Mouse (Mus musculus) CH12.LX (cell line): Measurements from ENCODE around the gene Wdr90. TPM values are rescaled to one million over a fixed set of nuclear protein-coding genes. Genes with fewer than 3 reads are reported as not detected.

Source experiments
- DNase-seq: peaks from one replicate; pipeline ENCODE4 v3.0.0-alpha.2; 2013; ENCODE audit errors: extremely low read depth
- H3K27ac ChIP-seq: 2 replicates; pipeline ENCODE4 v1.5.1; 2012; ENCODE audit warnings: low read depth, mild to moderate bottlenecking, control low read depth, moderate library complexity; ENCODE audit not compliant: insufficient read depth
- H3K27me3 ChIP-seq: replicated peaks from 2 replicates; pipeline ENCODE3; 2012; ENCODE audit warnings: inconsistent platforms
- H3K36me3 ChIP-seq, 2 experiments: replicated peaks in 1 of 2; 2 replicates each; pipeline versions ENCODE3 to v1.6.1; 2012; ENCODE audit warnings: inconsistent platforms in 1 of 2, low read length in 1 of 2, mild to moderate bottlenecking in 1 of 2, mixed read lengths in 1 of 2, moderate library complexity in 1 of 2; ENCODE audit not compliant: control insufficient read depth in 1 of 2, insufficient read depth in 1 of 2
- H3K4me1 ChIP-seq, 2 experiments: 2 replicates each; pipeline ENCODE4 v1.6.1; 2012; ENCODE audit warnings: inconsistent platforms in 1 of 2, moderate library complexity in 1 of 2; ENCODE audit not compliant: insufficient read depth in 2 of 2, control insufficient read depth in 1 of 2
- H3K4me2 ChIP-seq: 2 replicates; pipeline ENCODE4 v1.6.1; 2012; ENCODE audit warnings: low read depth, mild to moderate bottlenecking, control low read depth; ENCODE audit not compliant: poor library complexity, insufficient read depth, severe bottlenecking
- H3K4me3 ChIP-seq, 3 experiments: fragments of 150-350 bp in 1 of 3; sonication (generic) in 1 of 3; replicated peaks in 1 of 3; 2 replicates each; pipeline versions ENCODE3 to v1.5.1; 2011 to 2012; ENCODE audit warnings: low read depth in 2 of 3, low read length in 2 of 3, mild to moderate bottlenecking in 2 of 3, moderate library complexity in 2 of 3, control low read depth in 1 of 3, improper control_type of control experiment in 1 of 3, inconsistent platforms in 1 of 3, mixed read lengths in 1 of 3; ENCODE audit not compliant: poor library complexity in 1 of 3
- H3K79me2 ChIP-seq: replicated peaks from 2 replicates; pipeline ENCODE4 v1.6.1; 2012; ENCODE audit warnings: mild to moderate bottlenecking, moderate library complexity; ENCODE audit not compliant: control insufficient read depth, poor library complexity, insufficient read depth, severe bottlenecking; ENCODE audit errors: extremely low read depth
- H3K9ac ChIP-seq: 2 replicates; pipeline ENCODE4 v1.6.1; 2012; ENCODE audit warnings: low read depth, mild to moderate bottlenecking, control low read depth, moderate library complexity; ENCODE audit not compliant: insufficient read depth
- H3K9me3 ChIP-seq: replicated peaks from 2 replicates; pipeline ENCODE3; 2012; ENCODE audit warnings: low read length, inconsistent platforms, mixed read lengths
- BHLHE40 ChIP-seq: IDR thresholded peaks from 2 replicates; pipeline ENCODE4 v1.6.1; 2011; ENCODE audit warnings: mild to moderate bottlenecking, low read depth, low read length, improper control_type of control experiment
- CHD1 ChIP-seq: IDR thresholded peaks from 2 replicates; pipeline ENCODE4 v1.6.1; 2012; ENCODE audit warnings: low read depth, low read length, improper control_type of control experiment, inconsistent platforms
- CHD2 ChIP-seq: IDR thresholded peaks from 2 replicates; pipeline ENCODE4 v1.6.1; 2011; ENCODE audit warnings: low read length, improper control_type of control experiment
- CTCF ChIP-seq, 2 experiments: IDR thresholded peaks in 1 of 2; conservative IDR thresholded peaks in 1 of 2; 2 replicates each; pipeline ENCODE4 v1.5.1; 2011 to 2012; ENCODE audit warnings: low read depth in 2 of 2, low read length in 2 of 2, improper control_type of control experiment in 1 of 2, inconsistent platforms in 1 of 2, mild to moderate bottlenecking in 1 of 2, moderate library complexity in 1 of 2
- ELF1 ChIP-seq: IDR thresholded peaks from 2 replicates; pipeline ENCODE4 v1.6.1; 2014; ENCODE audit warnings: low read depth, mild to moderate bottlenecking, inconsistent platforms, low read length, improper control_type of control experiment
- ETS1 ChIP-seq: conservative IDR thresholded peaks from 2 replicates; pipeline ENCODE4 v1.6.1; 2012; ENCODE audit warnings: low read depth, mild to moderate bottlenecking, inconsistent platforms, low read length, improper control_type of control experiment, moderate library complexity
- GABPA ChIP-seq: IDR thresholded peaks from 2 replicates; pipeline ENCODE4 v1.6.1; 2012; ENCODE audit warnings: low read depth, low read length, improper control_type of control experiment, inconsistent platforms; ENCODE audit not compliant: insufficient replicate concordance
- HCFC1 ChIP-seq: IDR thresholded peaks from 2 replicates; pipeline ENCODE4 v1.6.1; 2012; ENCODE audit warnings: low read depth, mild to moderate bottlenecking, inconsistent platforms, low read length, improper control_type of control experiment
- IRF4 ChIP-seq: IDR thresholded peaks from 2 replicates; pipeline ENCODE4 v1.6.1; 2014; ENCODE audit warnings: low read depth, mild to moderate bottlenecking, inconsistent platforms, low read length, improper control_type of control experiment
- JUN ChIP-seq: IDR thresholded peaks from 2 replicates; pipeline ENCODE4 v1.6.1; 2011; ENCODE audit warnings: low read depth, mild to moderate bottlenecking, low read length, improper control_type of control experiment, moderate library complexity; ENCODE audit not compliant: insufficient read depth
- JUND ChIP-seq: conservative IDR thresholded peaks from 2 replicates; pipeline ENCODE4 v1.6.1; 2011; ENCODE audit warnings: low read depth, low read length, improper control_type of control experiment
- KAT2A ChIP-seq: IDR thresholded peaks from 2 replicates; pipeline ENCODE4 v1.6.1; 2012; ENCODE audit warnings: low read length, improper control_type of control experiment, inconsistent platforms; ENCODE audit not compliant: insufficient replicate concordance
- MAFK ChIP-seq: IDR thresholded peaks from 2 replicates; pipeline ENCODE4 v1.6.1; 2011; ENCODE audit warnings: low read length, improper control_type of control experiment; ENCODE audit not compliant: insufficient replicate concordance
- MAX ChIP-seq: IDR thresholded peaks from 2 replicates; pipeline ENCODE4 v1.6.1; 2011; ENCODE audit warnings: low read length, improper control_type of control experiment
- MAZ ChIP-seq: IDR thresholded peaks from 2 replicates; pipeline ENCODE4 v1.6.1; 2012; ENCODE audit warnings: low read depth, mild to moderate bottlenecking, inconsistent platforms, low read length, improper control_type of control experiment, moderate library complexity
- MYC ChIP-seq: IDR thresholded peaks from 2 replicates; pipeline ENCODE4 v1.6.1; 2011; ENCODE audit warnings: low read depth, mild to moderate bottlenecking, improper control_type of control experiment, low read length
- NELFE ChIP-seq: IDR thresholded peaks from 2 replicates; pipeline ENCODE4 v1.6.1; 2011; ENCODE audit warnings: low read depth, low read length, improper control_type of control experiment
- NRF1 ChIP-seq: IDR thresholded peaks from 2 replicates; pipeline ENCODE4 v1.6.1; 2014; ENCODE audit warnings: low read depth, mild to moderate bottlenecking, inconsistent platforms, low read length, improper control_type of control experiment, moderate library complexity
- PAX5 ChIP-seq: IDR thresholded peaks from 2 replicates; pipeline ENCODE4 v1.6.1; 2012; ENCODE audit warnings: low read length, inconsistent platforms, mixed read lengths
- POLR2A ChIP-seq: IDR thresholded peaks from 2 replicates; pipeline ENCODE4 v1.6.1; 2011; ENCODE audit warnings: low read depth, mild to moderate bottlenecking, improper control_type of control experiment, low read length
- POLR2AphosphoS2 ChIP-seq: IDR thresholded peaks from 2 replicates; pipeline ENCODE4 v1.6.1; 2011; ENCODE audit warnings: low read depth, low read length, improper control_type of control experiment
- RAD21 ChIP-seq: IDR thresholded peaks from 2 replicates; pipeline ENCODE4 v1.6.1; 2011; ENCODE audit warnings: low read depth, mild to moderate bottlenecking, low read length, improper control_type of control experiment, moderate library complexity
- RCOR1 ChIP-seq: conservative IDR thresholded peaks from 2 replicates; pipeline ENCODE4 v1.6.1; 2012; ENCODE audit warnings: low read depth, mild to moderate bottlenecking, inconsistent platforms, low read length, improper control_type of control experiment
- SIN3A ChIP-seq: IDR thresholded peaks from 2 replicates; pipeline ENCODE4 v1.6.1; 2012; ENCODE audit warnings: low read length, improper control_type of control experiment, inconsistent platforms
- SMC3 ChIP-seq: IDR thresholded peaks from 2 replicates; pipeline ENCODE4 v1.6.1; 2011; ENCODE audit warnings: low read depth, low read length, improper control_type of control experiment
- TCF12 ChIP-seq: IDR thresholded peaks from 2 replicates; pipeline ENCODE4 v1.6.1; 2014; ENCODE audit warnings: low read depth, mild to moderate bottlenecking, inconsistent platforms, low read length, improper control_type of control experiment
- UBTF ChIP-seq: IDR thresholded peaks from 2 replicates; pipeline ENCODE4 v1.6.1; 2012; ENCODE audit warnings: low read depth, mild to moderate bottlenecking, inconsistent platforms, low read length, improper control_type of control experiment, moderate library complexity
- USF1 ChIP-seq: IDR thresholded peaks from 2 replicates; pipeline ENCODE4 v1.6.1; 2014; ENCODE audit warnings: low read depth, mild to moderate bottlenecking, inconsistent platforms, low read length, improper control_type of control experiment
- USF2 ChIP-seq: conservative IDR thresholded peaks from 2 replicates; pipeline ENCODE4 v1.6.1; 2011; ENCODE audit warnings: low read depth, low read length, improper control_type of control experiment
- ZC3H11A ChIP-seq: IDR thresholded peaks from 2 replicates; pipeline ENCODE4 v1.6.1; 2012; ENCODE audit warnings: low read depth, mild to moderate bottlenecking, inconsistent platforms, low read length, improper control_type of control experiment
- ZMIZ1 ChIP-seq: IDR thresholded peaks from 2 replicates; pipeline ENCODE4 v1.6.1; 2012; ENCODE audit warnings: low read depth, mild to moderate bottlenecking, inconsistent platforms, low read length, improper control_type of control experiment
- ZNF384 ChIP-seq: IDR thresholded peaks from 2 replicates; pipeline ENCODE4 v1.6.1; 2012; ENCODE audit warnings: low read depth, low read length, improper control_type of control experiment, inconsistent platforms
- dilution Hi-C: fragments of 300-500 bp; cut with MboI; formaldehyde crosslinking; loops from 2 replicates; pipeline ENCODE4 v1.14.3; 2020; ENCODE audit warnings: low sequenced_read_pairs; ENCODE audit not compliant: extremely low pct_unique_long_range_greater_than_20kb, extremely low pct_ligation_motif_present
- in situ Hi-C: fragments of 300-500 bp; cut with MboI; formaldehyde crosslinking; loops from 3 replicates; pipeline ENCODE4 v1.14.3; 2019; ENCODE audit warnings: low sequenced_read_pairs, low pct_ligation_motif_present, low pct_unique_long_range_greater_than_20kb, mixed read lengths
- polyA plus RNA-seq: library from polyadenylated mRNA; unstranded; fragments of >175 nt; gene quantifications from 2 replicates; pipeline ENCODE4 v1.2.1, GENCODE M21; 2012; ENCODE audit warnings: low read depth; ENCODE audit not compliant: insufficient read length
- total RNA-seq, 2 experiments: library from RNA; depleted of rRNA; stranded (reverse); fragments of 300-350 nt in 1 of 2; fragments of >200 nt in 1 of 2; gene quantifications; 2 replicates each; pipeline ENCODE4 v1.2.3; 2012 to 2014

Gene Wdr90
- total and polyA plus RNA-seq, 3 experiments, result 16.0 to 38.0 (median 23.8) TPM

DNA sequence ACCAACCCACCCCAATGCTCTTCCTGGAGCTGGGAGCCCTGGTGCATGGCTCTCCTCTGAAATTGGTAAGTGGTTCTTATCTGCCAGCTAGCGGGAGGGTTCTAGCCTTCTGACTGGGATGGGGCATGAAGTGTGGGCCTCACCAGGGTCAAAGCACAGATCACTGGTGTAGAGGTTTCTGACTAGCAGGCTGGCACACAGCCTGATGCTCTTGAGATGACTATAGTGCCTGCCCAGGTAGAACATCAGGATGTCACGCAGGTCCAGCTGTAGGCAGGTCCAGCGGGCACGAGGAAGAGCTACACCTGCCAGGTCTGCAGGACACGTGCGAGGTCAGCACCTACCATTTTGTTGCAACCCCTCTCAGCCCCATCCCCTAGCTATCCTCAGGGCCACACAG lies 1.1 kb downstream of the Wdr90 start:
- Histone ChIP-seq H3K4me1 (peaks cover 9 to 25% of the 10 kb centered on the region in 2 experiments), H3K27me3 (peaks cover 7% of the 10 kb centered on the region), H3K4me2 (peak overlapping the region; percentile 35), H3K9me3 (no peaks in the 10 kb centered on the region), H3K36me3 (peaks cover 12 to 27% of the 10 kb centered on the region in 2 experiments), H3K9ac (peak overlapping the region; percentile 80; the same call in 1 of the 2 replicates), H3K4me3 (peak overlapping the region in 2 of 3 experiments; percentile 70 to 86), H3K27ac (no peak overlapping the region), H3K79me2 (no peaks in the 10 kb centered on the region)
- no peak for DNase-seq
- in situ Hi-C loops, result no loop called here
- no peak for TF ChIP-seq UBTF
- no peak for TF ChIP-seq ELF1
- no peak for TF ChIP-seq ZC3H11A
- dilution Hi-C loops, result no loop called here

DNA sequence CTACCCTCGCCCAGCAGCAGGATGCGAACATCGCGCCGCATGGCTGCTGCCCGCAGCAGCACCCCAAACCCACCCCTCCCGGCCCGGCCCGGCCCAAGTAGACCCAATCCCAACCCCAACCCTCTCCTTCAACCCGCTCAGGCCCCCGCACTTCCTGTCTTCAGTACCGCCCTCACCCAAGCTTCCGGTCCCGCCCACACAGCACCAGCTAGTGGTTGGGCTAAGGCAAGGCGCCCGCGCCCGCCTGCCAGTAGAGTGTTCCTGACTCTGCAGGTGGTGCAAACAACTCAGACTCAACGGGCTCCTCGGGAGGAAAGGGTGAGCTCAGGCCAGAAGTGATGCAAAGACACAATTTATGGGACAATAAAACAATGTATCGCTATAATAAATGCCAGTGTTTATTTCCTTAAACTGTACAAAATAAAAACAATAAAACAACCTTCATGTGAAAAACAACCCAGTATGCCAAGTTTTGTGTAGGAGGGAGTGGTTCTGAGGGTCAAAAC lies 16.9 kb downstream of the Wdr90 start, which contains the start of gene Rhot2:
TSS of gene Rhot2 (minus strand) at position 456 of the 506 bp plus-strand sequence.
- Histone ChIP-seq H3K27me3 (no peaks in the 10 kb centered on the region), H3K9ac (peak within 1 kb of the TSS; percentile 83), H3K9me3 (no peaks in the 10 kb centered on the region), H3K4me3 (peak within 1 kb of the TSS; percentile 71 to 93 (median 77)), H3K4me1 (peaks cover 12 to 15% of the 10 kb centered on the region in 2 experiments), H3K27ac (peak within 1 kb of the TSS; percentile 54), H3K36me3 (peaks cover 59 to 84% of the 10 kb centered on the region in 2 experiments), H3K79me2 (peaks cover 14% of the 10 kb centered on the region), H3K4me2 (peak within 1 kb of the TSS; percentile 71)
- in situ Hi-C loops (no loop called here), dilution Hi-C loops (no loop called here)
- DNase-seq, result peak; percentile 95
- no peak for TF ChIP-seq UBTF
- 0 out of 2 replicates have a peak, but pooled peaks have one; percentile 6 for TF ChIP-seq SMC3
- peak; percentile 91 for TF ChIP-seq MAZ
- no peak for TF ChIP-seq ETS1
- no peak for TF ChIP-seq JUN
- TF ChIP-seq USF1, result no peak
- TF ChIP-seq CHD1, result no peak
- TF ChIP-seq RCOR1, result no peak
- peak; percentile 61 for TF ChIP-seq MAX
- TF ChIP-seq BHLHE40, result peak; percentile 16; the same call in 1 of the 2 replicates
- TF ChIP-seq POLR2A, result peak; percentile 92
- TF ChIP-seq PAX5, result no peak
- no peak for TF ChIP-seq ZNF384
- peak; percentile 93 for TF ChIP-seq NELFE
- peak; percentile 88 for TF ChIP-seq ELF1
- TF ChIP-seq ZMIZ1, result peak; percentile 82
- peak; percentile 85 for TF ChIP-seq TCF12
- TF ChIP-seq MAFK, result no peak
- peak; percentile 80; the same call in 1 of the 2 replicates for TF ChIP-seq SIN3A
- TF ChIP-seq RAD21, result no peak; the same call in 1 of the 2 replicates
- no peak for TF ChIP-seq ZC3H11A
- peak; percentile 49; the same call in 1 of the 2 replicates for TF ChIP-seq IRF4
- TF ChIP-seq HCFC1, result peak; percentile 82
- no peak for TF ChIP-seq USF2
- no peak for TF ChIP-seq MYC
- TF ChIP-seq CTCF (conservative IDR thresholded peaks at IDR 0.05 in 1 of 2, IDR thresholded peaks at IDR 0.05 in 1 of 2; ENCODE audit: low read depth in 2 of 2, low read length in 2 of 2), result peak in 1 of 2 experiments; percentile 26; a peak in 1 of 4 replicates
- no peak for TF ChIP-seq GABPA
- peak; percentile 73; the same call in 1 of the 2 replicates for TF ChIP-seq KAT2A
- no peak for TF ChIP-seq CHD2
- no peak for TF ChIP-seq NRF1
- no peak for TF ChIP-seq JUND
- peak; percentile 38; the same call in 1 of the 2 replicates for TF ChIP-seq POLR2AphosphoS2
